Mouse (Mus musculus) Patski (cell line): ENCODE data around the gene Hoxa4. TPM values are rescaled to one million over a fixed set of nuclear protein-coding genes. Genes with fewer than 3 reads are reported as not detected.

Experiments used
- ATAC-seq: fragments of 100-300 bp; one replicate; pipeline ENCODE4 v1.8.0; 2021
- CTCF ChIA-PET: fragments of 350-600 bp; sonication (Branson Sonifier 250); formaldehyde crosslinking; loops from one replicate; lab custom pipeline; 2022; ENCODE audit warnings: inconsistent platforms; lab: Charles Lee
- POLR2A ChIA-PET: fragments of 350-600 bp; sonication (Branson Sonifier 250); formaldehyde crosslinking; loops from one replicate; lab custom pipeline; 2022; ENCODE audit warnings: antibody characterized with exemption, inconsistent platforms; lab: Charles Lee
- DNase-seq: peaks from one replicate; pipeline ENCODE4 v3.0.0-alpha.2; 2011; ENCODE audit warnings: low read depth, low spot score
- H3K27me3 ChIP-seq: fragments of 371-371 bp; one replicate; pipeline ENCODE4 v1.5.1; 2021
- CTCF ChIP-seq: fragments of 100-300 bp; IDR thresholded peaks from one replicate; pipeline ENCODE4 v1.5.1; 2021
- in situ Hi-C: fragments of 300-500 bp; cut with MboI; formaldehyde crosslinking; loops from 3 replicates; pipeline ENCODE4 v1.11.1; 2018; ENCODE audit warnings: low pct_unique_long_range_greater_than_20kb, mixed read lengths
- polyA plus RNA-seq: library from polyadenylated mRNA; unstranded; gene quantifications from one replicate; pipeline ENCODE4 v1.2.3, GENCODE M21; 2021

The Hoxa4 gene
- polyA plus RNA-seq, 1 experiment from 2014 or later = 2.5 TPM

- no peaks in the 10 kb centered on the region for H3K27me3 ChIP-seq
- no peak for TF ChIP-seq CTCF
- DNase-seq = no peak
- POLR2A ChIA-PET = interaction anchor here (0.6 to 37.4 kb wide), 6 partner anchors 13 to 227 kb away, joined by 3 to 778 read pairs (median 81); partner anchors contain the start of genes 5730596B20Rik, Gm28308, Hoxa10 and Hoxa11
- CTCF ChIA-PET = interaction anchor here (0.7 to 3.7 kb wide), 5 partner anchors 11 to 1024 kb away, joined by 3 to 21 read pairs (median 5); partner anchors contain the start of genes Gm28308, Hoxa3 and Hoxa4
- no peak for ATAC-seq
- in situ Hi-C loops = loop anchor here (5.0 to 25.0 kb wide), 7 partner anchors 50 to 1238 kb away; partner anchors contain the start of genes 5730596B20Rik and Cbx3
Observed at GRCm38 (mm10) chr6:52224895-52225611, 33.5 kb upstream of the Hoxa4 start.

- POLR2A ChIA-PET = interaction anchor here (0.6 to 37.4 kb wide), 5 partner anchors 12 to 123 kb away, joined by 5 to 778 read pairs (median 153); partner anchors contain the start of genes 5730596B20Rik, Gm28308, Hoxa10 and Hoxa11
- in situ Hi-C loops = loop anchor here (5.0 to 25.0 kb wide), 6 partner anchors 49 to 1049 kb away; partner anchors contain the start of genes 5730596B20Rik and Cbx3
- ATAC-seq = no peak
- CTCF ChIA-PET = interaction anchor here (0.7 to 3.7 kb wide), 11 partner anchors 9 to 1023 kb away, joined by 3 to 21 read pairs (median 5); partner anchors contain the start of genes 5730596B20Rik, Gm28308, Hoxa3 and Hoxa5
- TF ChIP-seq CTCF = no peak
- no peaks in the 10 kb centered on the region for H3K27me3 ChIP-seq
- no peak for DNase-seq
Observed at GRCm38 (mm10) chr6:52223939-52224760, 32.6 kb upstream of the Hoxa4 start.

GRCm38 (mm10) chr6:52222729-52223128 is 31.2 kb upstream of the Hoxa4 start:
- ChIA-PET POLR2A (interaction anchor here (1.1 to 37.4 kb wide), 5 partner anchors 11 to 232 kb away, joined by 3 to 778 read pairs (median 153); partner anchors contain the start of genes 5730596B20Rik, Gm28308, Hoxa10 and Hoxa11), CTCF (interaction anchor here (0.6 to 5.0 kb wide), 11 partner anchors 8 to 346 kb away, joined by 3 to 21 read pairs (median 5); partner anchors contain the start of genes Gm28308, Hoxa11, Hoxa3 and Hoxa9)
- no peak for TF ChIP-seq CTCF
- ATAC-seq = no peak
- DNase-seq = no peak
- in situ Hi-C loops = loop anchor here (5.0 to 25.0 kb wide), 6 partner anchors 48 to 1048 kb away; partner anchors contain the start of genes 5730596B20Rik and Cbx3
- H3K27me3 ChIP-seq = no peaks in the 10 kb centered on the region

DNA sequence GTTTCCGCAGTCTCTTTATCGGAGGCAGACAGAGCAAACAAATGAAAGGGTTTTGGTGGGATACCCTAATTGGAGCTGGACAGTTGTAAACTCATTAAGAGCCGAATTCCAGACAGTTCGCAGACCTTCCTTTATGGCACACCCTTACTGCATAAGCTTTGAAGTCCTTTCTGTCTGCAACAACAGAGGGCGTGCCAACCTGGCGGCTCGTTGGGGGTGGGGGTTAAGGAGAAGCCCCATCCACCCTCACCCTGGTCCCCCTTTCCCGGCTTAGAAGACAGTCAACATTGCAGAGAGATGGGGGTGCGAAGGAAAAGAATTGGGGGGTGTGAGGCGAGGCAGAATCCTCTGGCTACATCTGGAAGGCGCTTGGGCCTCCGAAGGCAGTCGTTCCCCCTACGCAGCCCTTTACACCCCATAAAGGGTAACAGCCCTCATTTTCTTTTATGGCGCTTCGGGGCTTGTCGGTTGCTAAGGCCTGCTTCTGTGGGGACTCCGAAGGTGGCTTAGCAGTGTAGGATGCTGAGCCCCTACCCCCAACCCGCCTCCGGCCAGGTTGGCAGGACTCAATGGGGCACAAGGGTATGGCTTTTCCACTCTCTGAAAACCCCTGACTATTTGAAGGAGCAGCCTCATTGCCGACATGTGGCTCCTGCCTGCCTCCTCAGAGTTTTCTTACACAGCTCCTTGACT is 30.6 kb upstream of the Hoxa4 start:
- peak; percentile 41 for ATAC-seq
- no peaks in the 10 kb centered on the region for H3K27me3 ChIP-seq
- no peak for DNase-seq
- POLR2A ChIA-PET = interaction anchor here (1.1 to 37.4 kb wide), 7 partner anchors 10 to 231 kb away, joined by 3 to 778 read pairs (median 4); partner anchors contain the start of genes 5730596B20Rik, Gm28308, Hoxa10 and Hoxa11
- TF ChIP-seq CTCF = no peak
- in situ Hi-C loops = loop anchor here (5.0 to 25.0 kb wide), 6 partner anchors 47 to 1047 kb away; partner anchors contain the start of genes 5730596B20Rik and Cbx3
- CTCF ChIA-PET = interaction anchor here (0.6 to 5.0 kb wide), 17 partner anchors 8 to 1015 kb away, joined by 3 to 21 read pairs (median 5); partner anchors contain the start of genes Gm28308, Hoxa10, Hoxa11 and Hoxa3

DNA sequence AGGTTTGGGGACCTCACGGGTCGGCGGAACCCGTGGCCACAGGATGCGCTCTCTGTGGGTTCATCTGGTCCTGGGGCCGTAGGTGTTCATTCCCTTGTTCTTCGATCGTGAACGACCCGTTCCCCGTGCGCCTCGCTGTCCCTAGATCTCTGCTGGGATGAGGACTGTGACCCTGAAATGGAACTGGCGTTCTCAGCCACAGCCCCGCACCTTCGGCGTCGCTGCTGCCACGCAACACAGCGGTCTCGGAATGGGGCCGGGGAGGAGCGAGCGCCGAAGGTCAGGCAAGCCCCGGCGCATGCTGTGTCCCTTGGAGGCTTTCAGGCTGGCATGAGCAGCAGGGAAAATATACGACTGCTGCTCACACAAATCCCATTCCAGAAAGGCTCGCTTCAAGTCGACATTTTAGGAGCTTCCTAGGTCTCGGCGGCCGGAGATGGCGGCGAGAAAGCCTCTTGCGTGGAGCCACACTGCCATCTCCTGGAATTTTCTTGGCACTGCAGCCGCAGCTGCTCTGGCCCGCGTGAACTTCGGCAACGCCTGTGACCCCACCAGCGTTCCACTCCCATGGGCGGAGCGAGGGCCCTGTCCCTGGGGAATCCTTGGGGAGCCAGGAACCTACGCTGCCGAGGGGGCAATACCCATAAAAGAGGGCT is 29.9 kb upstream of the Hoxa4 start, which contains the start of gene Hoxa7:
TSS of gene Hoxa7 (minus strand) at position 518 of the 656 bp plus-strand sequence.
- TF ChIP-seq CTCF = no peak
- in situ Hi-C loops = loop anchor here (5.0 to 25.0 kb wide), 6 partner anchors 47 to 1047 kb away; partner anchors contain the start of genes 5730596B20Rik and Cbx3
- ChIA-PET POLR2A (interaction anchor here (1.4 to 37.4 kb wide), 5 partner anchors 9 to 220 kb away, joined by 3 to 778 read pairs (median 153); partner anchors contain the start of genes 5730596B20Rik, Gm28308, Hoxa10 and Hoxa11), CTCF (interaction anchor here (0.8 to 5.0 kb wide), 16 partner anchors 7 to 1015 kb away, joined by 3 to 21 read pairs (median 5); partner anchors contain the start of genes Gm28308, Hoxa10, Hoxa3 and Hoxa9)
- ATAC-seq (peak; percentile 57), DNase-seq (peak; percentile 91)
- no peaks in the 10 kb centered on the region for H3K27me3 ChIP-seq

GRCm38 (mm10) chr6:52220865-52221310 is 29.3 kb upstream of the Hoxa4 start:
- no peaks in the 10 kb centered on the region for H3K27me3 ChIP-seq
- POLR2A ChIA-PET = interaction anchor here (1.4 to 37.4 kb wide), 5 partner anchors 9 to 219 kb away, joined by 3 to 778 read pairs (median 153); partner anchors contain the start of genes 5730596B20Rik, Gm28308, Hoxa10 and Hoxa11
- ATAC-seq (no peak), DNase-seq (no peak)
- in situ Hi-C loops = loop anchor here (5.0 to 25.0 kb wide), 6 partner anchors 46 to 1046 kb away; partner anchors contain the start of genes 5730596B20Rik and Cbx3
- CTCF ChIA-PET = interaction anchor here (0.9 to 5.0 kb wide), 13 partner anchors 7 to 1014 kb away, joined by 3 to 23 read pairs (median 6); partner anchors contain the start of genes Gm28308, Hoxa10, Hoxa3 and Hoxa9
- no peak for TF ChIP-seq CTCF

GRCm38 (mm10) chr6:52220003-52220864 is 28.7 kb upstream of the Hoxa4 start:
- ChIA-PET CTCF (interaction anchor here (1.0 to 5.0 kb wide), 11 partner anchors 9 to 344 kb away, joined by 3 to 23 read pairs (median 8); partner anchors contain the start of genes Hoxa10 and Hoxa9), POLR2A (interaction anchor here (1.2 to 37.4 kb wide), 6 partner anchors 8 to 360 kb away, joined by 3 to 778 read pairs (median 78); partner anchors contain the start of genes 5730596B20Rik, Gm28308, Hoxa10 and Hoxa11)
- no peak for TF ChIP-seq CTCF
- in situ Hi-C loops = loop anchor here (5.0 to 25.0 kb wide), 6 partner anchors 45 to 1045 kb away; partner anchors contain the start of genes 5730596B20Rik and Cbx3
- H3K27me3 ChIP-seq = no peaks in the 10 kb centered on the region
- ATAC-seq (no peak), DNase-seq (no peak)
